Mouse (Mus musculus): ENCODE data around the gene Elmo1. TPM values are rescaled to one million over a fixed set of nuclear protein-coding genes. Genes with fewer than 3 reads are reported as not detected.

The Elmo1 gene
- polyA plus RNA-seq (2012; ENCODE audit: low replicate concordance), result 10.2 and 23.5 TPM in 2 replicates

DNA sequence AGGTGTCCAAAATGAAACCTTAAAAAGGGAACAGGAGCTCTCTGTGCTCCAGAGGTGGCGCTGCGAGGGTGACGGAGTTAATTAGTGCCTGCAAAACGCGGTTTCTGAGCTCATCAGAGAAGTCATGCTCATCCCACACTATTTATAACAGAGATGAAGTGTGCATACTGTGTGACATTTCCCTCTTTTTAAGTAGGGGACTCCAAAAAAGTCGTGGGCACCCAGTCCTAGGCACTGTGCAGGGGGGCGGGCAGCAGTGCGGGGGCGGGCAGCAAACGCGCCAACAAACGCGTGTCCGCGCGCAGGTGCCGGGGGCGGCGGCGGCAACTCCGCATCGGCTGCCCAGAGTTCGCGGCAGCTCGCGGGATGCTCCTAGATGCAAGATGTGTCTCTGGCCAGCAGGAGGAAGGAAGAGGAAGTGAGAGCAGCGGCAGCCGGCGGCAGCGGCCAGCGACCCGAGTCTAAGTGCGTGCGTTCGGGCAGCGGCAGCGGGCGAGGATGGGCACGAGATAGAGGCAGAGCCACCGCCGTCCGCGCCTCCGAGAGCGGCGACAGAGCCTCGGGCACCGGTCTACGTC is at the start of gene Elmo1:
Gene Elmo1 (plus strand): TSS at position 464 of the 578 bp plus-strand sequence.

All from hematopoietic multipotent progenitor cell, adult 10-12 weeks (in vitro differentiated cells).